In genomic region chr3:127225799-127226730, GRCm38 (mm10) we compare ENCODE assay signal across 7 mouse cellular contexts.
A peak's percentile ranks its signal among the peaks of the same experiment; 100 is the strongest.
DNase-seq lines count a peak whose midpoint lies in the region; ATAC-seq and TF ChIP-seq lines count a peak whose summit lies in the region.

No protein-coding gene starts in this region.

- DNase-seq in G1E (ENCODE audit: low spot score): peak; percentile 32
- peak; percentile 71 for DNase-seq in brain, embryonic 18.5 days (ENCODE audit: low read depth, low spot score)
- DNase-seq in kidney, adult 18-20 months: peak; percentile 6
- peak; percentile 57 for DNase-seq in limb, embryonic 11.5 days (ENCODE audit: low spot score)
- DNase-seq in midbrain, postnatal 0 days (ENCODE audit: low spot score): peak; percentile 87
- no peak for DNase-seq in thymus, postnatal 36 days

- peak; percentile 45; the same call in 1 of the 2 replicates for ATAC-seq in G1E (ENCODE audit: extremely low read depth, insufficient number of reproducible peaks, low FRiP score, poor library complexity, severe bottlenecking)
- ATAC-seq in forebrain, embryonic 13.5 days: peak; percentile 94
- 0 out of 2 replicates have a peak, but pooled peaks have one; percentile 41 for ATAC-seq in limb, embryonic 11.5 days (ENCODE audit: insufficient number of reproducible peaks, low FRiP score, low TSS enrichment, low read depth)
- ATAC-seq in midbrain, postnatal 0 days (ENCODE audit: low FRiP score): peak; percentile 86

- H3K27me3 ChIP-seq in G1E (ENCODE audit: insufficient read depth, low read length): no peaks in the 10 kb centered on the region
- peaks cover 6% of the 10 kb centered on the region; the same call in 1 of the 2 replicates for H3K27me3 ChIP-seq in forebrain, embryonic 13.5 days
- no peaks in the 10 kb centered on the region for H3K27me3 ChIP-seq in limb, embryonic 11.5 days (ENCODE audit: control insufficient read depth, insufficient read depth, low read length)
- no peaks in the 10 kb centered on the region for H3K27me3 ChIP-seq in midbrain, postnatal 0 days (ENCODE audit: insufficient read depth, low read length)

- peak overlapping the region; percentile 65 for H3K27ac ChIP-seq in forebrain, embryonic 13.5 days
- H3K27ac ChIP-seq in limb, embryonic 11.5 days (replicated peaks; ENCODE audit: low read depth, low read length): no peak overlapping the region
- peak overlapping the region; percentile 79 for H3K27ac ChIP-seq in midbrain, postnatal 0 days (ENCODE audit: low read depth, low read length)

- H3K4me3 ChIP-seq in G1E (ENCODE audit: low read depth, low read length): no peak overlapping the region
- H3K4me3 ChIP-seq in forebrain, embryonic 13.5 days: peak overlapping the region; percentile 45
- H3K4me3 ChIP-seq in limb, embryonic 11.5 days (ENCODE audit: low read depth, low read length): no peak overlapping the region; the same call in 1 of the 2 replicates
- peak overlapping the region; percentile 55 for H3K4me3 ChIP-seq in midbrain, postnatal 0 days (ENCODE audit: low read depth, low read length)

- peak overlapping the region; percentile 62 for H3K9ac ChIP-seq in forebrain, embryonic 13.5 days
- H3K9ac ChIP-seq in limb, embryonic 11.5 days (ENCODE audit: low read length): no peak overlapping the region
- H3K9ac ChIP-seq in midbrain, postnatal 0 days (replicated peaks; ENCODE audit: low read length, poor library complexity, severe bottlenecking): peak overlapping the region; percentile 68

- peak overlapping the region; percentile 61 for H3K4me2 ChIP-seq in forebrain, embryonic 13.5 days
- H3K4me2 ChIP-seq in limb, embryonic 11.5 days (ENCODE audit: low read depth, severe bottlenecking): peak overlapping the region; percentile 50
- H3K4me2 ChIP-seq in midbrain, postnatal 0 days (ENCODE audit: low read depth, low read length, poor library complexity, severe bottlenecking): peak overlapping the region; percentile 60

- H3K36me3 ChIP-seq in G1E (replicated peaks): peaks cover 10% of the 10 kb centered on the region
- no peaks in the 10 kb centered on the region for H3K36me3 ChIP-seq in forebrain, embryonic 13.5 days (ENCODE audit: poor library complexity, severe bottlenecking)
- H3K36me3 ChIP-seq in limb, embryonic 11.5 days (ENCODE audit: control insufficient read depth, insufficient read depth, low read length): no peaks in the 10 kb centered on the region
- no peaks in the 10 kb centered on the region for H3K36me3 ChIP-seq in midbrain, postnatal 0 days (ENCODE audit: insufficient read depth, low read length)

- no peak for TF ChIP-seq CTCF in G1E (IDR thresholded peaks at IDR 0.05; ENCODE audit: low read depth, low read length)
- TF ChIP-seq CTCF in midbrain, postnatal 0 days (IDR thresholded peaks at IDR 0.05): no peak

- peaks cover 19% of the 10 kb centered on the region; the same call in 1 of the 2 replicates for H3K4me1 ChIP-seq in G1E (ENCODE audit: insufficient read depth, low read depth, low read length)
- H3K4me1 ChIP-seq in forebrain, embryonic 13.5 days: peaks cover 20% of the 10 kb centered on the region
- H3K4me1 ChIP-seq in limb, embryonic 11.5 days (ENCODE audit: control insufficient read depth, insufficient read depth, low read length): peaks cover 6% of the 10 kb centered on the region; the same call in 1 of the 2 replicates
- peaks cover 7% of the 10 kb centered on the region for H3K4me1 ChIP-seq in midbrain, postnatal 0 days (ENCODE audit: insufficient read depth, low read length)

- WGBS in forebrain, embryonic 13.5 days: 4% methylated on average over 26 of the region's 26 CpGs
- WGBS in limb, embryonic 11.5 days: 7% methylated on average over 26 of the region's 26 CpGs
- 1% methylated on average over 26 of the region's 26 CpGs for WGBS in midbrain, postnatal 0 days

- no peaks in the 10 kb centered on the region for H3K9me3 ChIP-seq in G1E (replicated peaks)
- no peaks in the 10 kb centered on the region for H3K9me3 ChIP-seq in forebrain, embryonic 13.5 days (replicated peaks)
- no peaks in the 10 kb centered on the region for H3K9me3 ChIP-seq in limb, embryonic 11.5 days (ENCODE audit: control insufficient read depth, low read length)
- H3K9me3 ChIP-seq in midbrain, postnatal 0 days (ENCODE audit: low read length): no peaks in the 10 kb centered on the region

Comparison
In these comparisons a context has a peak if more than half of its experiments do, and no peak if none do; other contexts are left out.
1. ATAC-seq: peak in every context shown above with its lines; median percentile 94 in forebrain, embryonic 13.5 days; 86 in midbrain, postnatal 0 days; 45 in G1E; 41 in limb, embryonic 11.5 days.
2. DNase-seq: peak in G1E (single experiment), brain, embryonic 18.5 days (single experiment), kidney, adult 18-20 months (single experiment), limb, embryonic 11.5 days (single experiment) and midbrain, postnatal 0 days (single experiment); none in thymus, postnatal 36 days (0 of 2).
3. H3K4me3 ChIP-seq: peak in forebrain, embryonic 13.5 days (single experiment) and midbrain, postnatal 0 days (single experiment); none in G1E (single experiment) and limb, embryonic 11.5 days (single experiment).
4. Peak in every context shown above with its lines, with median percentiles within 50 percentile points of each other: H3K4me2 ChIP-seq.